Mouse (Mus musculus): ENCODE measurements at regions not wholly inside any gene's neighbourhood (a gene's known extent, or its start where the extent isn't known, plus 50 kb on each side); places are given as distances from the start of the nearest gene placed in this dataset.

GRCm38 (mm10) chr1:186804451-186804850 is 55.3 kb upstream of the Rrp15 start:
- DNase-seq (ENCODE audit: low spot score in 2 of 2), result no peak
- intact Hi-C loops (cut with DNase I), result no loop called here

All from left cerebral cortex, postnatal 36 days (tissue).